Mouse (Mus musculus): ENCODE results near the gene Rrp1.
"Not testable (repeated sequence)": the region's sequence is repeated elsewhere in the genome, so short reads cannot be mapped to it uniquely, and the experiment has no call there.

Gene Rrp1

GRCm38 (mm10) chr10:78425181-78426041 lies 12.6 kb upstream of the Rrp1 start, which contains the start of gene Cstb:
Cstb (plus strand) TSS chr10:78425669.
- peak; percentile 65 to 74 for DNase-seq (ENCODE audit: low spot score in 2 of 2)

- no peak for DNase-seq (ENCODE audit: low spot score in 2 of 2)
Measured at GRCm38 (mm10) chr10:78422614-78423013, 9.8 kb upstream of the Rrp1 start.

GRCm38 (mm10) chr10:78420929-78421328 lies 8.1 kb upstream of the Rrp1 start:
- no peak for DNase-seq (ENCODE audit: low spot score in 2 of 2)

GRCm38 (mm10) chr10:78418791-78419190 lies 5.9 kb upstream of the Rrp1 start:
- no peak for DNase-seq (ENCODE audit: low spot score in 2 of 2)

GRCm38 (mm10) chr10:78417888-78418287 lies 5.0 kb upstream of the Rrp1 start:
- no peak for DNase-seq (ENCODE audit: low spot score in 2 of 2)

- DNase-seq (ENCODE audit: low spot score in 2 of 2) = not testable (repeated sequence)
Measured at GRCm38 (mm10) chr10:78414936-78415335, 2.1 kb upstream of the Rrp1 start.

GRCm38 (mm10) chr10:78413152-78413520 lies 293 bp upstream of the Rrp1 start:
- DNase-seq (ENCODE audit: low spot score in 2 of 2) = no peak

- no peak for DNase-seq (ENCODE audit: low spot score in 2 of 2)
Measured at GRCm38 (mm10) chr10:78411851-78412250, 992 bp downstream of the Rrp1 start.

GRCm38 (mm10) chr10:78409035-78409788 lies 3.6 kb downstream of the Rrp1 start:
- no peak for DNase-seq (ENCODE audit: low spot score in 2 of 2)

- no peak for DNase-seq (ENCODE audit: low spot score in 2 of 2)
Measured at GRCm38 (mm10) chr10:78407132-78407531, 5.7 kb downstream of the Rrp1 start.

- no peak for DNase-seq (ENCODE audit: low spot score in 2 of 2)
Measured at GRCm38 (mm10) chr10:78406152-78406551, 6.7 kb downstream of the Rrp1 start.

- DNase-seq (ENCODE audit: low spot score in 2 of 2) = no peak
Measured at GRCm38 (mm10) chr10:78402301-78402922, 10.4 kb downstream of the Rrp1 start.

- DNase-seq (ENCODE audit: low spot score in 2 of 2) = no peak
Measured at GRCm38 (mm10) chr10:78401127-78401526, 11.7 kb downstream of the Rrp1 start.

- no peak for DNase-seq (ENCODE audit: low spot score in 2 of 2)
Measured at GRCm38 (mm10) chr10:78399090-78399657, 13.7 kb downstream of the Rrp1 start.

- no peak for DNase-seq (ENCODE audit: low spot score in 2 of 2)
Measured at GRCm38 (mm10) chr10:78396625-78396885, 16.3 kb downstream of the Rrp1 start.

GRCm38 (mm10) chr10:78395819-78396624 lies 16.8 kb downstream of the Rrp1 start:
- DNase-seq (ENCODE audit: low spot score in 2 of 2) = peak; percentile 84 to 94

- DNase-seq (ENCODE audit: low spot score in 2 of 2) = no peak
Measured at GRCm38 (mm10) chr10:78395377-78395776, 17.5 kb downstream of the Rrp1 start.

GRCm38 (mm10) chr10:78392072-78392471 lies 20.8 kb downstream of the Rrp1 start:
- DNase-seq (ENCODE audit: low spot score in 2 of 2) = peak; percentile 62 to 80

- DNase-seq (ENCODE audit: low spot score in 2 of 2) = no peak
Measured at GRCm38 (mm10) chr10:78390982-78391470, 21.8 kb downstream of the Rrp1 start.

GRCm38 (mm10) chr10:78388216-78388980 lies 24.4 kb downstream of the Rrp1 start:
- DNase-seq (ENCODE audit: low spot score in 2 of 2) = no peak

- no peak for DNase-seq (ENCODE audit: low spot score in 2 of 2)
Measured at GRCm38 (mm10) chr10:78385520-78385919, 27.3 kb downstream of the Rrp1 start.

All from spleen, postnatal 14 days (tissue).